Mouse (Mus musculus) testis, postnatal 14 days (tissue): ENCODE results near the gene Ucn2.

ENCODE experiments used
- DNase-seq: peaks from one replicate; pipeline ENCODE4 v3.0.0; 2021; ENCODE audit warnings: low spot score

The Ucn2 gene

GRCm38 (mm10) chr9:108992085-108992469 lies 6.3 kb downstream of the Ucn2 start:
- no peak for DNase-seq

GRCm38 (mm10) chr9:108992620-108993361 lies 7.0 kb downstream of the Ucn2 start:
- DNase-seq: peak; percentile 63

- DNase-seq: no peak
Observed at GRCm38 (mm10) chr9:108996411-108996810, 10.6 kb downstream of the Ucn2 start.

GRCm38 (mm10) chr9:108998287-108999166 lies 12.7 kb downstream of the Ucn2 start:
- no peak for DNase-seq

- DNase-seq: no peak
Observed at GRCm38 (mm10) chr9:108999167-108999526, 13.3 kb downstream of the Ucn2 start.

GRCm38 (mm10) chr9:109000726-109001125 lies 14.9 kb downstream of the Ucn2 start:
- DNase-seq: no peak

- no peak for DNase-seq
Observed at GRCm38 (mm10) chr9:109003201-109003600, 17.4 kb downstream of the Ucn2 start.

- DNase-seq: no peak
Observed at GRCm38 (mm10) chr9:109007025-109007780, 21.4 kb downstream of the Ucn2 start.

GRCm38 (mm10) chr9:109008081-109008480 lies 22.3 kb downstream of the Ucn2 start:
- no peak for DNase-seq

- no peak for DNase-seq
Observed at GRCm38 (mm10) chr9:109008994-109009635, 23.3 kb downstream of the Ucn2 start.

- DNase-seq: no peak
Observed at GRCm38 (mm10) chr9:109009636-109010315, 24.0 kb downstream of the Ucn2 start.

GRCm38 (mm10) chr9:109010316-109010690 lies 24.5 kb downstream of the Ucn2 start:
- no peak for DNase-seq

GRCm38 (mm10) chr9:109015397-109015796 lies 29.6 kb downstream of the Ucn2 start:
- DNase-seq: no peak

- DNase-seq: no peak
Observed at GRCm38 (mm10) chr9:109016973-109017604, 31.3 kb downstream of the Ucn2 start.

- no peak for DNase-seq
Observed at GRCm38 (mm10) chr9:109021428-109021827, 35.6 kb downstream of the Ucn2 start.

- DNase-seq: peak; percentile 32
Observed at GRCm38 (mm10) chr9:109022866-109023685, 37.3 kb downstream of the Ucn2 start.

GRCm38 (mm10) chr9:109027521-109027920 lies 41.7 kb downstream of the Ucn2 start:
- DNase-seq: no peak

- no peak for DNase-seq
Observed at GRCm38 (mm10) chr9:109028421-109028820, 42.6 kb downstream of the Ucn2 start.

- no peak for DNase-seq
Observed at GRCm38 (mm10) chr9:109028919-109029318, 43.1 kb downstream of the Ucn2 start.

- DNase-seq: no peak
Observed at GRCm38 (mm10) chr9:109030312-109030711, 44.5 kb downstream of the Ucn2 start.
